Mouse (Mus musculus): ENCODE measurements around the gene Tubb2b. TPM values are rescaled to one million over a fixed set of nuclear protein-coding genes. Genes with fewer than 3 reads are reported as not detected.

Gene Tubb2b
- polyA plus RNA-seq, 1 experiment from 2014 or later: 35.5 TPM

DNA sequence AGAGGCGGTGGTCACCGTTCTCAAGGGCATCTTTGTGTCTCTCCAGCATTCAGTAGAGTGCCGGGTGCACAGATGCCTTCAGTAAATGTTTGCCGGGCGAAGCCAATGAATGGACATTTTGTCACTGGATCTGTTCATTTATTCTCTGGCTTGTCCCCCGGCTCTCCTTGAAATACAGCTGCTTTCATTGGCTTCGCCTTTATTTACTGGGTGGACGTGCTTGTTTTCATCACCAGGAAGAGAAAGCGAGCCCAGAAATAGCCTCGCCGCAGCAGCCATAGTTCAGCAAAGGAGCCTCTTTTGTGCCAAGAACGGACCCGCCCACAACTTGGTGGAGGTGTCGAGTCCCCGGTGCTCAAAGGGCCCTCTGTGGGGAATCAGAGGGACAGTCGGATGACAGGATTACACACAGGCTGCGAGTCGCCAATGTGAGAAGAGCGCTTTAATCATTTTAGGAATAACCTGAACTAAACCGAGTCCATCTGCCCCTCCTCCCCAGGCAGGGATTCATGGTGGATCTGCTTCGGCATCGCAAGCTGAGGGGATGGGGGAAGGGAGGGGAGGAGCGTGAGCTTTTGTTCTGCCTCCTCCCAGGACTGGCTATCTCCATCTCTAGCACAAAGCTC, 18.6 kb upstream of the Tubb2b start:
- Histone ChIP-seq H3K4me3 (ENCODE audit: low read depth, low read length) (peak overlapping the region; percentile 45), H3K9ac (ENCODE audit: low read length) (peak overlapping the region; percentile 60), H3K4me2 (ENCODE audit: low read length) (peak overlapping the region; percentile 72), H3K4me1 (replicated peaks; ENCODE audit: control insufficient read depth, insufficient read depth, low read length) (peaks cover 24% of the 10 kb centered on the region), H3K36me3 (ENCODE audit: control insufficient read depth, insufficient read depth, low read length) (no peaks in the 10 kb centered on the region), H3K27ac (ENCODE audit: low read depth) (peak overlapping the region; percentile 87), H3K9me3 (ENCODE audit: control insufficient read depth, low read length) (no peaks in the 10 kb centered on the region), H3K27me3 (replicated peaks; ENCODE audit: control insufficient read depth, insufficient read depth, low read length) (no peaks in the 10 kb centered on the region)
- peak; percentile 73 for ATAC-seq (replicated peaks; ENCODE audit: low FRiP score, low TSS enrichment, low read depth)
- peak; percentile 83 for DNase-seq (ENCODE audit: low spot score)
- WGBS: 3% methylated on average over 23 of the region's 23 CpGs

DNA sequence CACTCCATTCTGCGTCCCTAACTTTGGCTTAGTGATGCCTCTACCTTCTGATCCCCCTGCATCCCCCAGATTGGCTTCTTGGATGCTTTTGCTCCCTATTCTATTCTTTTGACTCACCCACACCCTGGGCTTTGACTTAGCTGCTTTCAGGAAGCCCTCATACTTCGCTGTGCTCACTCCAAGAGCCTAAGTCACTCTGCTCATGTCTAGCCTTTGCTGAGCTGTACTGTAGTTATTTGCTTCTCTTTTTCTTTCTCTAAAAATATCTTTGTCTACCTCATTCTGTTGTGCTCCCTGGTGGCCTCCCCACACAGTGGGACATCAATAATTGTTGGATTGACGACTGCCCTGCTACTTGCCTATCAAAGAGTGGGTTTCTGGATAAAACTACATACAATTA, 17.9 kb upstream of the Tubb2b start:
- ATAC-seq (replicated peaks; ENCODE audit: low FRiP score, low TSS enrichment, low read depth): no peak
- Histone ChIP-seq H3K27me3 (replicated peaks; ENCODE audit: control insufficient read depth, insufficient read depth, low read length) (no peaks in the 10 kb centered on the region), H3K4me1 (replicated peaks; ENCODE audit: control insufficient read depth, insufficient read depth, low read length) (peaks cover 20% of the 10 kb centered on the region), H3K4me3 (ENCODE audit: low read depth, low read length) (no peak overlapping the region), H3K9ac (ENCODE audit: low read length) (no peak overlapping the region), H3K36me3 (ENCODE audit: control insufficient read depth, insufficient read depth, low read length) (no peaks in the 10 kb centered on the region), H3K9me3 (ENCODE audit: control insufficient read depth, low read length) (no peaks in the 10 kb centered on the region), H3K4me2 (ENCODE audit: low read length) (peak overlapping the region; percentile 72; the same call in 1 of the 2 replicates), H3K27ac (ENCODE audit: low read depth) (no peak overlapping the region)
- 91% methylated on average over 3 of the region's 3 CpGs for WGBS
- DNase-seq (ENCODE audit: low spot score): no peak

DNA sequence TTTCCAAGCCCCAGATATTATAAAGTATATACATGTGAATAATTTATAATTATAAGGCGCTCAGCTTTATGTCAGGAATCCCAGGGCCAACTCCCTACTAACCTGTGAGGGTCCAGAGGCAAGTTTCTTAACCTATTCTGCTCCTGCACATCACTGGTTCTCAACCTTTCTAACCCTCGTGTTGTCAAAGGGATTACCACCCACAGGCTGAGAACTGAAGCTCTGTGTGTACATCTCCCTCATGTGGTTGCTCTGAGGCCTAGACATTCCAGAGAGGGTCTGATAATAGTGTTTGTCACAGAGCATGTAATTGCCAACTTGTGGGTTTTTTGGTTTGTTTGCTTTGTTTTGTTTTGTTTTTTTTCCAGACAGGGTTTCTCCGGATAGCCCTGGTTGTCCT, 16.6 kb upstream of the Tubb2b start:
- H3K27ac ChIP-seq (ENCODE audit: low read depth): no peak overlapping the region
- H3K9ac ChIP-seq (ENCODE audit: low read length): no peak overlapping the region
- H3K4me1 ChIP-seq (replicated peaks; ENCODE audit: control insufficient read depth, insufficient read depth, low read length): peaks cover 16% of the 10 kb centered on the region
- H3K4me2 ChIP-seq (ENCODE audit: low read length): no peak overlapping the region
- no peak overlapping the region for H3K4me3 ChIP-seq (ENCODE audit: low read depth, low read length)
- WGBS: 66% methylated on average over 3 of the region's 3 CpGs
- no peak for DNase-seq (ENCODE audit: low spot score)
- H3K36me3 ChIP-seq (ENCODE audit: control insufficient read depth, insufficient read depth, low read length): no peaks in the 10 kb centered on the region
- no peak for ATAC-seq (replicated peaks; ENCODE audit: low FRiP score, low TSS enrichment, low read depth)
- no peaks in the 10 kb centered on the region for H3K27me3 ChIP-seq (replicated peaks; ENCODE audit: control insufficient read depth, insufficient read depth, low read length)
- no peaks in the 10 kb centered on the region for H3K9me3 ChIP-seq (ENCODE audit: control insufficient read depth, low read length)

DNA sequence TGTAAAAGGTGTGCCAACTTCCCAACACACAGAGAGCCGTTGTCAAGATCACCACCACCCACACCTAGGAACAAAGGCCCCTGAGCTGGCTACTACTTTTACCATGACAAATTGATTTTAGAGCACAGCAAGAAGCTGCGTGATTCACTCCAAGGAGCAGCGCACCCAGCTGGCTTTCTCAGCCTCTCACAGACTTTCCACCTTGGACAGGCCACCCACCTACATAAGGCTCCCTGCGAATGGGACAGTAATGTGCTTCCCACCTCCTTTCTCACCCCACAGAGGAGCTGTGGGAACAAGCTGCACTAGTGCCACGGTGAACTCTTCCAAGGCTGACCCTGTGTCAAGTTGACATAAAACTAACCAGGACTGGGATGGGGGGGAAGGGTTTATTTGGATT, 13.1 kb upstream of the Tubb2b start:
- no peaks in the 10 kb centered on the region for H3K36me3 ChIP-seq (ENCODE audit: control insufficient read depth, insufficient read depth, low read length)
- no peaks in the 10 kb centered on the region; the same call in 1 of the 2 replicates for H3K4me1 ChIP-seq (replicated peaks; ENCODE audit: control insufficient read depth, insufficient read depth, low read length)
- ATAC-seq (replicated peaks; ENCODE audit: low FRiP score, low TSS enrichment, low read depth) (no peak), DNase-seq (ENCODE audit: low spot score) (no peak)
- no peak overlapping the region for H3K4me2 ChIP-seq (ENCODE audit: low read length)
- H3K27ac ChIP-seq (ENCODE audit: low read depth): no peak overlapping the region
- WGBS: 39% methylated on average over 5 of the region's 5 CpGs
- H3K9me3 ChIP-seq (ENCODE audit: control insufficient read depth, low read length): no peaks in the 10 kb centered on the region
- no peak overlapping the region for H3K9ac ChIP-seq (ENCODE audit: low read length)
- no peaks in the 10 kb centered on the region for H3K27me3 ChIP-seq (replicated peaks; ENCODE audit: control insufficient read depth, insufficient read depth, low read length)
- no peak overlapping the region for H3K4me3 ChIP-seq (ENCODE audit: low read depth, low read length)

DNA sequence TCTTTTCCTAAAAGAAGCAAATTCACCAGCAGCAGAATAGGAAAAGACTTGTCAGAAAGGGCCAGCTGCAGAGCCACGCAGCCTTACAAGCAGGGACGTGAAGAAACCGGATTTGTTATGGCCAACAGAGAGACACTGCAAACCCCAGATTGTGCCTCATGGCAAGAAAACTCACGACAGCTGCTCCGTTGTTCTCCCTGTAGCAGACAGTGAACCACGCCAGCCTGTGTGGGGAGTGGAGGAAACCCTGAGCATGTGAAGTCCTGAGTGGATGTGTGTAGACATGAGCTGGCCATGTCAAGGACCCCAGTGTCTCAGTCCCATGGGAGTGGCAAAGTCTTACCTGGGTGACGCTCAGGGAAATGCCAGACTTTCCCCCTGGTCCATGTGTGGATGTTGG, 6.3 kb upstream of the Tubb2b start:
- no peak overlapping the region for H3K4me3 ChIP-seq (ENCODE audit: low read depth, low read length)
- peaks cover 13% of the 10 kb centered on the region; the same call in 1 of the 2 replicates for H3K27me3 ChIP-seq (replicated peaks; ENCODE audit: control insufficient read depth, insufficient read depth, low read length)
- ATAC-seq (replicated peaks; ENCODE audit: low FRiP score, low TSS enrichment, low read depth): no peak
- peaks cover 18% of the 10 kb centered on the region for H3K4me1 ChIP-seq (replicated peaks; ENCODE audit: control insufficient read depth, insufficient read depth, low read length)
- H3K4me2 ChIP-seq (ENCODE audit: low read length): no peak overlapping the region
- H3K36me3 ChIP-seq (ENCODE audit: control insufficient read depth, insufficient read depth, low read length): no peaks in the 10 kb centered on the region
- WGBS: 56% methylated on average over 7 of the region's 7 CpGs
- no peaks in the 10 kb centered on the region for H3K9me3 ChIP-seq (ENCODE audit: control insufficient read depth, low read length)
- no peak for DNase-seq (ENCODE audit: low spot score)
- H3K9ac ChIP-seq (ENCODE audit: low read length): no peak overlapping the region
- H3K27ac ChIP-seq (ENCODE audit: low read depth): no peak overlapping the region

DNA sequence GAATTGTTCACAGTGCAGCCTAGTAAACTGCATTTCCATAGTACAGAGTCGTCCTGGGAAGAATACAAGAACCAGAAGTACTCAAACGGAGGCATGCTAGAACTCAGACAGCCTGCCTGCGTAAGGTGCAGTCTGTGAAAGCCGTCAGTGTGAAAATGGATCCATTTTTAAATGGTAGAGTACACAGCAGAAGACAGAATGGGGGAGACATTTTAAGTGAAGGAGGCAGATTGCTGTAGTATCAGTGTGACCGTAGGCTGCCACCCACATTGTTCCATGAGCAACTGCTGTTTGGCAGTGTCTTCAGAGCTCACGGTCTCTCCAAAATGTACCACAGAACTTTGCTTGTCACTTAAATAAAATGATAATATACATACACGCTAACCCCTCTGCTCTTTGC, 4.0 kb upstream of the Tubb2b start:
- Histone ChIP-seq H3K36me3 (ENCODE audit: control insufficient read depth, insufficient read depth, low read length) (no peaks in the 10 kb centered on the region), H3K9ac (ENCODE audit: low read length) (no peak overlapping the region), H3K4me3 (ENCODE audit: low read depth, low read length) (no peak overlapping the region), H3K4me1 (replicated peaks; ENCODE audit: control insufficient read depth, insufficient read depth, low read length) (peaks cover 27% of the 10 kb centered on the region), H3K27me3 (replicated peaks; ENCODE audit: control insufficient read depth, insufficient read depth, low read length) (peaks cover 13% of the 10 kb centered on the region; the same call in 1 of the 2 replicates), H3K27ac (ENCODE audit: low read depth) (no peak overlapping the region), H3K4me2 (ENCODE audit: low read length) (no peak overlapping the region), H3K9me3 (ENCODE audit: control insufficient read depth, low read length) (no peaks in the 10 kb centered on the region)
- no peak for DNase-seq (ENCODE audit: low spot score)
- 75% methylated on average over 7 of the region's 7 CpGs for WGBS
- no peak for ATAC-seq (replicated peaks; ENCODE audit: low FRiP score, low TSS enrichment, low read depth)

DNA sequence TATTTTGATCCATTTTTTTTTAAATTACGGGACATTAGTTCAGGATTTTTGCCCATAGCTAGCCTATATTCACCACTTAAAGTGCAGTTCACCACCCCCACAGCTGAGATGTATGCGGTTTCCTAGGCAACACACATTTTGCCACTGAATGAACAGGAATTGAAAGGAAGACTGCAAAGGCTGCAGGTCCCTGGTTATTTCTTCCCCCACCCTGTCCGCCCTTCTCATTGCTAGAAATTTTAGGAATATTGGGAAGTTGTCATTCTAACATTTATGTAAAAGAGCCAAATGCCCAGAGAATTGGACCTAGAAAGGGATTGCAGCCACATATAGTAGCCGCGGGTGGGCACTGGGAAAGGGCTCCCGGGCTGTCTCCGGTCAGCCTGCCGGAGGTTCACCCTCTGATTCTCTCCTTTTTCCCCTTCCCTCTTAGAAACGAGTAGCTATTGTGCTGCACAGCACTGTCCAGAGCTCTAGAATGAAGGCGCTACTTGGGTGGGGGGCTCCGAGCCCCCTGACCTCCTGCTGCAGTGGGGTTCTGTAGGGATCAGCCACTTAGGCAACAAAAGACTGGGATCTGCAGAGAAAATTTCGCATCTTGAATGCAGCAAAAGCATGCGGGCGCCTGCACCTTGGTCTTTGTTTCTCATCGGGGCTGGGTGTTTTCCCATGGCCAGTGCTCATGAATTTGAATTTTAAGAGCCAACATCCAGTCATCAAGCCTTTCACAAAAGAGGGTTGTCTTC, 3.2 kb upstream of the Tubb2b start:
- Histone ChIP-seq H3K36me3 (ENCODE audit: control insufficient read depth, insufficient read depth, low read length) (no peaks in the 10 kb centered on the region), H3K9me3 (ENCODE audit: control insufficient read depth, low read length) (no peaks in the 10 kb centered on the region), H3K9ac (ENCODE audit: low read length) (0 out of 2 replicates have a peak overlapping the region, but pooled peaks have one; percentile 22), H3K4me1 (replicated peaks; ENCODE audit: control insufficient read depth, insufficient read depth, low read length) (peaks cover 34% of the 10 kb centered on the region), H3K27ac (ENCODE audit: low read depth) (no peak overlapping the region), H3K4me3 (ENCODE audit: low read depth, low read length) (no peak overlapping the region), H3K4me2 (ENCODE audit: low read length) (peak overlapping the region; percentile 39), H3K27me3 (replicated peaks; ENCODE audit: control insufficient read depth, insufficient read depth, low read length) (peaks cover 13% of the 10 kb centered on the region; the same call in 1 of the 2 replicates)
- ATAC-seq (replicated peaks; ENCODE audit: low FRiP score, low TSS enrichment, low read depth) (no peak), DNase-seq (ENCODE audit: low spot score) (peak; percentile 68)
- WGBS: 22% methylated on average over 15 of the region's 15 CpGs

GRCm38 (mm10) chr13:34132875-34133274, 2.6 kb upstream of the Tubb2b start:
- Histone ChIP-seq H3K9me3 (ENCODE audit: control insufficient read depth, low read length) (no peaks in the 10 kb centered on the region), H3K27ac (ENCODE audit: low read depth) (no peak overlapping the region), H3K27me3 (replicated peaks; ENCODE audit: control insufficient read depth, insufficient read depth, low read length) (peaks cover 13% of the 10 kb centered on the region; the same call in 1 of the 2 replicates), H3K4me1 (replicated peaks; ENCODE audit: control insufficient read depth, insufficient read depth, low read length) (peaks cover 34% of the 10 kb centered on the region), H3K36me3 (ENCODE audit: control insufficient read depth, insufficient read depth, low read length) (no peaks in the 10 kb centered on the region), H3K9ac (ENCODE audit: low read length) (no peak overlapping the region), H3K4me3 (ENCODE audit: low read depth, low read length) (no peak overlapping the region), H3K4me2 (ENCODE audit: low read length) (peak overlapping the region; percentile 82)
- 38% methylated on average over 6 of the region's 6 CpGs for WGBS
- no peak for DNase-seq (ENCODE audit: low spot score)
- no peak for ATAC-seq (replicated peaks; ENCODE audit: low FRiP score, low TSS enrichment, low read depth)
